Mouse (Mus musculus): ENCODE measurements around the gene Nav1.
"Not testable (repeated sequence)": the region's sequence is repeated elsewhere in the genome, so short reads cannot be mapped to it uniquely, and the experiment has no call there.

Gene Nav1

DNA sequence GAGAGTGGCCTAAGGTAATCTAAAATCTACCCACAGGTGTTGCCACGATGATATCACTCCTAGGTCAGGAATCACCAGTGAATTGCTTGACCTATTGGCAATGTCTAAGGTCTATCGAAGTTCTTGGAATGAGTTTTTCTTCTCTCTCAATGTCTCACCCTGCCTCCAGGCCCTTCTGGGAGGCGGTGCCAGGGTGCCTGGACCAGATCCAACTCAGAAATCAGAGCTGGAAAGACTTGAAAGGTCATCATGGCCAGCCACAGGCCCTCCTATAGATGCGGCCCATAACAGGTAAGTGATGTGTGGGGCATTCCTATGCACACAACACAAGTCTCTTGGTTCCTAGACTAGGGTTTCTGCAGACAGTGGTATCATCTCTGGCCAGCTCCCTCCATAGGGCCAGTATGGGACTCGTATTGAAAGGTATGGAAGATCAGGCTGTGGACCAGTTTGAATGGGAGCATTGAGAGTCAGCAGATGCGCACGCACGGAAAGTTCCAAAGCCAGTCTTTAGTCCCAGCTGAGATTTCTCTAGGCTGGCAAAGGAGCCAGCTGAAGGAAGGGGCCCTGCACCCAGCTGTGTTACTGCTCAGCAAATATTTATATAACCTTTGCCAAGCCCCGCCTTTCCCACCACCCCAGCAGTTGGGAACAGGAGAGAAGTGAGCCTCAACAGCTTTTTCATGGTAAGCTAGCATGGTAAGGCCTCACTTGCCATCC, 92.0 kb downstream of the Nav1 start:
- DNase-seq, result peak in 1 of 2 experiments; percentile 35

- DNase-seq, result no peak
Observed at GRCm38 (mm10) chr1:135514046-135514445, 93.0 kb downstream of the Nav1 start.

DNA sequence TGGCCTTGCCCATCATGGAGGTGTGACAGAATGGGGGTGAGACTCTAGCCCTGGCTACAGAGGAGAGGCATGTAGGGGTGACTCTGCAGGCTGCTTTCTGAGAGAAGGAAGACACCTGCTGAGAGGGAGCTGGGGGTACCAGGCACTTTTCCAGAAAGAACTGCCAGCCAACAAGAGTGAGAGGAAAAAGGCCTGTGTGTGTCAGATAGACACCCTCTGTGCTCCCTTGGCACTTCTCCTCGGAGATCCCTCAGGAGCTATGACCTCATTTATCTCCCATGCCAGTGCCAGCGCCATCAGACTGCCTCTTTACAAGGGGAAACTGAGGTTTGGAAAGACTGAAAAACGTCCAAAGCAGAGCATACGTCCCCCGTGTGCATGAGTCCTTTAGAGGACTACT, 93.6 kb downstream of the Nav1 start:
- peak in 1 of 2 experiments; percentile 52 for DNase-seq

- DNase-seq, result peak; percentile 40 to 42
Observed at GRCm38 (mm10) chr1:135510346-135510977, 96.6 kb downstream of the Nav1 start.

DNA sequence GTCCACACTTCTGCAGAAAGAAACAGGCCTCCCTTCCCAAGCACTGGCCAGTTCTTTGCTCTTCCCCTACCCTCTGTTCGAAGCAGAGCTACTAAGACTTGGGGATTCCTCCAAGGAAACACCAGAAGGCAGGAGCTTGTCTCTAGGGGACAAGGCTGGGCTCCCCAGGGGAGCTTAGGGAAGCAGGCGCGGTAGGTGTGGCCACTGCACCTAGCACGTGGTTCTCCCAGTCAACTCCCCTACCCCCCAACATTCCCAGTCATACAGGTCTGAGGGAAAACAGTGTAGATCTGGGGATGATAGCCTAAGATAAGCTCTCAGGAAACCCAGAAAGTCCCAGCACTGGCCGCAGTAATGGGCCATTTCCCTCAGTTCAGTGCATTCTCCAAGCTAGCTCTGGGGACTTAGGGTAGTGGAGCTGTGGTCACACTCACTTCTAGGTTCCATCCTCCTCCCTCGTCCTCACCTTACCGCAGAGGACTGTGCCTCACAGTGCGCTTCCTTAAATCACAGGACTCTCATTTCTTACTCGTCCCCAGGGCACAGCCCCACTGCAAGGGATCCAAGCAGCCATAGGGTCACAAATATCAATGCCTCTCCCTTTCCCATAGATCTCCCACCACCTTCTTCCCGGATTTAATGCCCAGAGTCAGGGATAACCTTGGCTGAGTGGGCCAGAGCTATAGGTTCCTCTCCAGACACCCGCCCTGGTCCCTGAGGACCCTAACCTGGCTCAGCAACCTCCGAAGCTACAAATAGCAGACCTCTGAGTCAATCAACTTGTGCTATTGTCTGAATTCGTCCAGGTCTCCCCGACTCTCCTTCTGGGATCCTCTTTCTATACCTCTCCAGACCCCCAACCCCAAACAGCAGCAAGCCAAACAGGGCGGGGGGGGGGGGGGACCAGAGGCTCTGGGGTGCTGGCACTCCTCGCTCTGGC, 97.7 kb downstream of the Nav1 start:
- no peak for DNase-seq

DNA sequence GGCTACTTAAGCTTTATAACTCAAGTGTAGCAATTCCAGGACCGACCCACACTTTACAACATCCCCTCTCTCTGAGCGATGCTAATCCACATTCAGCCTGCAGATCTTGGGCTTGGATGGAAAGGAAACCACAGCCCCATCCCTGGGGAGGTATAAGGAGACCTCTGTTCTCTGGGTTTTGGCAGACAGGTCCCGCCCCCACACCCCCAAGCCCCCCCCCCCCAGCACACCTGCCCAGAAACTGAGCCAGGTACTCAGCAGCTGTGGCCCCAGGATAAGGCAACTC, 98.8 kb downstream of the Nav1 start:
- DNase-seq, result no peak

GRCm38 (mm10) chr1:135507572-135508348, 99.3 kb downstream of the Nav1 start:
- DNase-seq, result no peak

DNA sequence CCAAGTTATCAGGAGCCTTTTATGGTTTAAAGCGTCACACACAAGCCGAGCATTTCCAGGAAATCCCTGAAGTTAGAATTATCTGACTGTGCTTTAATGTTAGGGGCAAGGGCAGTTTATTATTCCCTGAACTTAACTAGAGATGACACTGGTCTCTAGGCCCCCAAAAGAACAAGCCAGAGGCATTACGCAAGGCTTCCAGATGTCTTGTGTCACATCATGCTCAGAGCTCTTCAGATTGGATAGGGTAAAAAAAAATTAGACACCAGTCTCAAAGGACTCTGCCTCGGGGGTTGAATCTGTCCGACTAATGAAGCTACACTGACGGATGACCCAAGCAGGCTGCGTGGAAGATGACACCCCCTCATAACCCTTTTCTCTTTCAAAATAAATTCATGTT, 101.6 kb downstream of the Nav1 start:
- DNase-seq, result no peak

DNA sequence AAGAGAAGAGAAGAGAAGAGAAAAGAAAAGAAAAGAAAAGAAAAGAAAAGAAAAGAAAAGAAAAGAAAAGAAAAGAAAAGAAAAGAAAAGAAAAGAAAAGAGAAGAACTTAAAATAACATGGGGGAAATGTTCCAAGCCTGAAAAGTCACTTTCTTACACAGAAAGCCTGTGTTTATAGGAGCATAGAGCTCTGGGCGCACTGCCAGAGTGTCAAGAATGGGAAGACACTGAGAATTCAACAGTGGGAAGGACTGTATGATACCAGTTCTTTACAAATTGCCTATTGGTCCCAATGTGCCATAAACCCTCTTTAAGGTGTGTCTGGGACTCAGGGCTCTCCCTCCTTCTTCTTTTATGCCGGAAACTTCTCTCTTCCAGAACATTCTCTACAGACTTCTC, 103.7 kb downstream of the Nav1 start:
- peak in 1 of 2 experiments; percentile 47 for DNase-seq

DNA sequence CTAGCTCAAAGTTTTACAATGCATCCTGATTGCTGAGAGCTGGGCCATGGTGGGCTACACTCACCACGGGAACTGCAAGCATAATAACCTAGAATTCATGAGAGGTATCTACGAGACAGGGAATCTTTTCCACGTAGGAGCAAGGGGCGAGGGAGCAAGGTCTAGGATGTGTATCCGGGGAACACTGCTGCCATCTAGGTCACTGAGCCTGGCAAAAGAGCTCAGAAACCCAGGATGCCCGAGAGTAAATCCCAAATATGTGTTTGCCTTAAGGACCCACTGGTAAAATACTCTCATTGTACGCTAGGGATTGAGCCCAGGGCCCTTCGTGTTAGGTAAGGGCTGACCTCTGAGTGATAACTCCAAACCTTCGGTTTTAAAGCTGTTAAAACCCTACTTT, 104.3 kb downstream of the Nav1 start:
- no peak for DNase-seq

DNA sequence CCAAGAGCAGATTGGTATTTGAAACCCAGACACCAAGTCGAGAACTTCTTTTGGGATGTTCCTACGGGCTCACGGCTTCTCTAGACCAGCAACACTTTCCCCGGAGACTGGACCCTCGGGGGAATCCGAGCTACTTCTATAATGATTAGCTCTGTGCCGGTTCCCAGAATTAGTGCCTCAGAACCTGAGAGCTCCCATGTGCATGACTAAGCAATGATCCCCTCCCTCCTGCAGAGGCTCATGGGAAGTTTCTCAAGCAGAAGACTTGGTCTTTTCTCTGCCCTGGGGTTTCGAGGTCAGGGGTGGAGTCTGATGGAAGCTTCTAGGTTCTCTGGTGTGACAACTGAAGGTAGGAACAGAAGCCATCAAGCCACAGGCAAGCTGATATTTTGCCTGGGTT, 105.0 kb downstream of the Nav1 start:
- no peak for DNase-seq

DNA sequence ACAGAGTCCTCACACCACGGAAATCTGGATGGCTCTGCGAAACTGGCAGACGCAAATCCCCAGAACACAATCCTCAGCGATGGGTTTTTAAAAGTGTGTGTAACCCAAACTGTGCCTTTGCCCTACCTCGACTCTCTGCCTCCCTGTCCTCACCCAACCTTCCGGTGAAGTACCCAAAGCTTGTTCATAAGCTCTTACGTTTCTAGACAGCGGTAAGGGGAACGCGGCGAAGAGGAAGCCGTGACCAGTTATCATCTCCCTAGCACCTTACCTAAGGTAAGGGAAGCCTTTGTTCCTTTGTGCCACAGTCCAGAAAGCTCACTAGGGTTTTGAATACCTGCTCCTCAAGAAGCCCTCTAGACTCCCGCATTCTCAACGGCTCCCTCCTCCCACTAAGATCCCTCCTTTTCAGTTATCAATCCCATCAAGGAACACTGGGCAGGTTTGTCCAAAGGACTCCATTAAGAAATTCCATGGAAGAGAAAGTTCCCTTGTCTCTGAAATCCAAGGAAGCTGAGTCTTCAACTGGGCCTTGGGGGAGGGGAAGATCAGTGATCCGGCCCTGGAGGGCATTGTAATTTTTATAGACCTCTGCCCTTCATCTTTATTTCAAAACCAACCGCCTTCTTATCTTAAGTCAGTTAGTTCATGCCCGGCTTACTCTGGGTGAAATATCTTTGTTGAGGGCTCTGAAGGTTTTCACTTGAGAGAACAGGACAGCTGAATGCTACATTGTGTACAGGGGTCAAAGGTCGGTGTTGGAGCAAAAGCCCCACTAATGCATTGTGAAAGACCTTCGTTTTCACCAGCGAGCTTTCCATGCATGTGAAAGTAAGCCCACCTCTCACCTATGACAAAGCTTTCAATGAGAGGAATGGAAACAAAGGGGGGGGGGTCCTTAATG, 108.4 kb downstream of the Nav1 start:
- DNase-seq, result no peak

GRCm38 (mm10) chr1:135495048-135495447, 112.0 kb downstream of the Nav1 start:
- no peak for DNase-seq

- DNase-seq, result no peak
Observed at GRCm38 (mm10) chr1:135493862-135494261, 113.2 kb downstream of the Nav1 start.

DNA sequence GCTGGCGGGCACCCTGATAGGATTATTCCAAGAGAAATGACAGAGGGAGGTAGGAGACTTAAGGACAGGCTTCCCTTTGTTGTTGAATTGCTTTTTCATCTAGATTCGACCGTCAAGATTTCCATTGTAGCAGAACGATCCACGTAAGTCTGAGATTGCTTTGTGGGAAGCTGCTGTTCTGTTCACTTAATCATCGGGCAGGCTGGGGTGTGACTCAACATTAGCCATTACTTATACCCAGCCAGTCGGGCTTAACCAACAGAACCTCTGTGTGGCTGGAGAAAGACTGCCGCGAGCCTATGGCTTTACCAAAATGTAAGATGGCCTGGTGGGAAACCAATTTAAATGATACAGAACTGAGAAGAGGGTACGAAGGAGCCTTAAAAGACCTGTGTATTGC, 114.7 kb downstream of the Nav1 start:
- no peak for DNase-seq

DNA sequence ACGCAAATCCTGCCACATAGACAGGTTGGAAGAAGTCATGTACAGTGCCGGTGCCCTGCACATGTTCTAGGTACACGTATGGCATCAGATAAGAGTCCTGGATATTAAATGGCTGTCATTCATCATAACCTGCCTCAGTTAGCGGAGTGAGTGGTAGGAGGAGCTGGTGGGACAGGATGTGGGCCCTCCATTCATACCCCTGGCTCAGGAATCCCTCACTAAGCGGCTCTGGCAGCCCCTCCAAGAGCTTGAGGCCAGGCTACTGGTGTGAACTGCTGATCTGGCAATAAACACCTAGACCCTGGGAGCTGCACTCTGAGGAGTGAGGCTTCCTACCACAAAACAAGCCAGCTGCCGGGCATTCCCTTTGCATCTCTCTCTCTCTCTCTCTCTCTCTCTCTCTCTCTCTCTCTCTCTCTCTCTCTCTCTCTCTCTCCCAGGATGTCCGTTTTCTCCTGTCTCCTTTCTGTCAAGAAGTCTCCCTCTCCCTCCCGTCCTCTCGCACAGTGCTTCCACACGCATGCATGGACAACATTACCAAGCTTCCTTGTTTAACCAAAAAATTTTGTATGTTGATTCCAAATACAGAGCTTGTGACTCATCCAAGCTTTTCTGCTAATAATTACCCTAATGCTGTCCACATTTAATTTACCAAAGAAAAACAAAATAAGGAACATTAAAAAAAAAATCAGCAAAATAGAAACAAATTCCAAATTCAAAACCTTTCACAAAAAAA, 116.0 kb downstream of the Nav1 start:
- DNase-seq, result no peak

DNA sequence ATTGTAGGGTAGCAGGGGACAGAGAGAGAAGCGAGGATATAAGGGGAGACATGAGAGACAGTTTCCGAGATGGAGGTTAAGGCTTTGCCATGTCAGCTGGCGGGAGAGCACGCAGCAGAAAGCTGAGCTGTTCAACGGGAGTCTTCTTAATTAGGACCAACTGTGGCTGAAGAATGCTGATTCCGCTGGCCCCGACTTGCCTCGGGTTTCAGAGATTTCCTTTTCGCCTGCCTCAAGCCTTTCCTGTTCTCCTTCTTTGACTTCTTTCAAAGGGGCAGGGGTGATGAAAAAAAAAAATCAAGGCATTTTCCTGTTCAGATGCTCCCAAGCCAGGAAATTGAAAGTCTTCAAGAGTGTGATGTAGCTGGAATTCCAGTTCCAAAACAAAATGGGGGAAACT, 118.2 kb downstream of the Nav1 start:
- DNase-seq, result no peak

DNA sequence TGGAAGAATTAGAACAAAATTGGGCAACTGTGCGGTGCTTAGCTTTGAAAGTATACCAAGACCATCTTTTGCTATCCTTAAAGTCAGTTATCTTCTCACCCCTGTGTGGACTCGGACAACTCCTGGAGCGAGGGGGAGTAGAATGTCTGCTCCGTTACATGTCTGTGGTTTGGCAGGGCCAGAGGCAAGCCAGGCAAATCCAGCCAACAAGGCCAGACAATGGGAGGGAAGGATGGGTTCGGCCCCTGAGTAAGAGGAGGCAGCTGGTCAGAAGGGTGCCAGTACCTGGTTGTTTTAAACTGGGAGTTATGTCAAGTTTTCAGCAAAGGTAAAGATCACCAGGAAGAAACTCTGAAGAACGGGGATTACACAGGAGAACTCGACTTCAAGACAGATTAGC, 121.9 kb downstream of the Nav1 start:
- DNase-seq, result no peak

DNA sequence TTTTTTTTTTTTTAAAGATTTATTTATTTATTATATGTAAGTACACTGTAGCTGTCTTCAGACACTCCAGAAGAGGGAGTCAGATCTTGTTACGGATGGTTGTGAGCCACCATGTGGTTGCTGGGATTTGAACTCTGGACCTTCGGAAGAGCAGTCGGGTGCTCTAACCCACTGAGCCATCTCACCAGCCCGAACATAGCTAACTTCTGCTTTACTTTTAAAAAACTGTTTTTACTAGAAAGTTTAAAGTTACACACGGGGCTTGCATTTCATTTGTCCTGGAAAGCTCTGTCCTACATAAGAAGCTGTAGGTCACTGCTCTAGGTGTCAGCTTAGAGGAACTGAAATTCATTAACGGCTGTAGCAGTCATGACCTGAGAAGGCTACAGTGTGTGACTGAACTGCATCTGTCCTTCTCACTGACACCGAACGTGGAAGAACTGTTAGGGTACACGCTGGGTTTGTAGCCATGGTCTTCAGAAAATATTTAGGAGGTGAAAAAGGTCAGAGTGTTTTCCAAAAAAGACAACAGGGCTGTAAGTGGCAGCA, 122.5 kb downstream of the Nav1 start:
- DNase-seq, result not testable (repeated sequence)

- no peak for DNase-seq
Observed at GRCm38 (mm10) chr1:135483971-135484370, 123.1 kb downstream of the Nav1 start.

DNA sequence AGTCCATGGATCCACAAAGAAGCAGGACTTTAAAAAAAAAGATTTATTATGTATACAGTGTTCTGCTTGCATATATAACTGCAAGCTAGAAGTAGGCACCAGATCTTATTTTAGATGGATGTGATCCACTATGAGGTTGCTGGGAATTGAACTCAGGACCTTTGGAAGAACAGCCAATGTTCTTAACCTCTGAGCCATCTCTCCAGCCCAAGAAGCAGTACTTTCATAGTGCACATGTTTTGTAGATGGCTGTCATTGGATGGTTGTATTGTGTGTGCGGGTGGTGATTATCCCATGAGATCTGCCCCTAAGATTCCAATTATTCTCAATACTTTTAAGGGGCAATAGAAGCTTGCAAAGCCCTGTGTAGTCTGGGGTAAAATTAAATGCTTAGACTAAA, 124.4 kb downstream of the Nav1 start:
- no peak for DNase-seq
